ENCODE assay signal across 12 mouse cellular contexts in the genomic region with DNA sequence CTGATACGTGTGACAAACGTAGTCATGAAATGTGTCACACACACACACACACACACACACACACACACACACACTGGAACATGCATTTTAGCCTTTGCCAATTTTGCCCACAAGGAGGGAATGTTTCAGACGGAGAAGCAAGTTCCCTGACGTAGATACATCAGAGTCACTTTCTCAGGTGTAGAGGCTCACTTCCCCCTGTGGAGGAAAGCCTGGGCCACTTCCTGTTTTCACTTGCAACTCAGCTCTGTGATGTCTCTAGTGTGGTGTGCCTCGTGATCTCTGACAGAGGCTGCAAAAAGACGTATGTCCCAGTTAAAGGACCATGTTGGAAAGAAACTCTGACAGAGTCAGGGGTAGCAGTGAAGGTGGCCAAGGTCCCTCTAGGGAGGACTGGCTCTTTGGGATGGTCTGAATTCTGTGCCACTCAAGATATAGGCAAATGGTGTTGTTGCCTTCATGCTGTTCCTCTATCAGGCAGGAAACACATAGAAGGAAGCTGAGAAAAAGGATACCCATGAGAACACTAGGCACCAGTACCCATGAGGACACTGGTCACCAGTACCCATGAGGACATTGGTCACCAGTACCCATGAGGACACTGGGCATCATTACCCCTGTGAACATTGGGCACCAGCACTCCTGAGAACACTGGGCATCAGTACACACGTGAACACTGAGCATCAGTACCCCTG. TPM values are rescaled to one million over a fixed set of nuclear protein-coding genes. Genes with fewer than 3 reads are reported as not detected.
A peak's percentile ranks its signal among the peaks of the same experiment; 100 is the strongest.
DNase-seq lines count a peak whose midpoint lies in the region; ATAC-seq lines count a peak whose summit lies in the region.
"Had no signal": no experiment of that assay in that cellular context is flagged by ENCODE, and none has a peak within 500 bp of the region (broad histone marks: within the 10 kb centered on the region; RNA-seq: fewer than 3 reads in every experiment).

No protein-coding gene starts in this region.

- ATAC-seq in megakaryocyte, adult 5-6 weeks (ENCODE audit: poor library complexity, severe bottlenecking): peak; percentile 95
- ATAC-seq in intestine, embryonic 15.5 days: no peak
- ATAC-seq: hindbrain, postnatal 0 days; Patski had no signal

- H3K4me1 ChIP-seq in forebrain, embryonic 10.5 days: 0 out of 2 replicates have a peak, but pooled peaks cover 3% of the 10 kb centered on the region
- H3K4me1 ChIP-seq in intestine, embryonic 15.5 days (replicated peaks): no peaks in the 10 kb centered on the region
- H3K4me1 ChIP-seq: liver, embryonic 13.5 days had no signal

- peaks cover 5% of the 10 kb centered on the region; the same call in 1 of the 2 replicates for H3K27me3 ChIP-seq in forebrain, embryonic 10.5 days (ENCODE audit: poor library complexity, severe bottlenecking)
- no peaks in the 10 kb centered on the region for H3K27me3 ChIP-seq in intestine, embryonic 15.5 days (replicated peaks)
- H3K27me3 ChIP-seq: Patski had no signal

- 83% methylated on average over 7 of the region's 7 CpGs for WGBS in forebrain, embryonic 10.5 days
- 77% methylated on average over 7 of the region's 7 CpGs for WGBS in intestine, embryonic 15.5 days

- H3K4me2 ChIP-seq in intestine, embryonic 15.5 days (replicated peaks): no peak overlapping the region
- H3K4me2 ChIP-seq: liver, embryonic 13.5 days had no signal

- peak; percentile 97 for DNase-seq in CD4-positive helper T cell, adult 2 months (ENCODE audit: low read depth, low spot score)
- peak; percentile 98 for DNase-seq in T-cell, adult 2 months (ENCODE audit: low spot score)
- DNase-seq in spleen, postnatal 4 days (ENCODE audit: low spot score in 2 of 2): peak; percentile 46 to 70
- DNase-seq in forebrain, embryonic 10.5 days (ENCODE audit: extremely low spot score, low spot score): no peak
- no peak for DNase-seq in yolk sac, embryonic 10.5 days (ENCODE audit: low spot score)
- DNase-seq in heart, adult 11 months: no peak
- DNase-seq: liver, embryonic 13.5 days had no signal

- no peak overlapping the region for H3K27ac ChIP-seq in forebrain, embryonic 10.5 days
- H3K27ac ChIP-seq in intestine, embryonic 15.5 days: no peak overlapping the region
- H3K27ac ChIP-seq: heart, adult 2 months; hindbrain, postnatal 0 days; liver, embryonic 13.5 days had no signal

- H3K9me3 ChIP-seq in forebrain, embryonic 10.5 days: no peaks in the 10 kb centered on the region
- H3K9me3 ChIP-seq in intestine, embryonic 15.5 days: no peaks in the 10 kb centered on the region
- H3K9me3 ChIP-seq: liver, embryonic 13.5 days had no signal

- H3K4me3 ChIP-seq in forebrain, embryonic 10.5 days: no peak overlapping the region
- no peak overlapping the region for H3K4me3 ChIP-seq in intestine, embryonic 15.5 days (replicated peaks)
- H3K4me3 ChIP-seq: heart, adult 2 months; liver, embryonic 13.5 days had no signal

- no peaks in the 10 kb centered on the region for H3K36me3 ChIP-seq in forebrain, embryonic 10.5 days (replicated peaks)
- H3K36me3 ChIP-seq in intestine, embryonic 15.5 days: no peaks in the 10 kb centered on the region
- H3K36me3 ChIP-seq: liver, embryonic 13.5 days had no signal

- no peak overlapping the region for H3K9ac ChIP-seq in intestine, embryonic 15.5 days
- H3K9ac ChIP-seq: liver, embryonic 13.5 days had no signal

RNA-seq across cellular contexts. Expression of a gene that starts 24.5 kb away (rescaled TPM):
- total RNA-seq in megakaryocyte, adult 5-6 weeks (2015): 24.6 and 27.0 TPM in 2 replicates
- 17.0 and 25.0 TPM in 2 replicates for total RNA-seq in megakaryocyte, adult 5-6 weeks (2017)
- polyA plus RNA-seq in forebrain, embryonic 10.5 days (2016; fragmentation: Nextera tagmentation; extraction: Ambion mirVana): 7.0 and 8.7 TPM in 2 replicates
- polyA plus RNA-seq in intestine, embryonic 15.5 days (2015; fragmentation: Nextera tagmentation; extraction: Ambion mirVana): 7.2 and 7.7 TPM in 2 replicates

RNA-seq across cellular contexts. Expression of a gene that starts 41.8 kb away (rescaled TPM):
- 14.3 and 18.9 TPM in 2 replicates for total RNA-seq in megakaryocyte, adult 5-6 weeks (2015)
- total RNA-seq in megakaryocyte, adult 5-6 weeks (2017): 52.4 and 52.9 TPM in 2 replicates
- polyA plus RNA-seq in forebrain, embryonic 10.5 days (2016; fragmentation: Nextera tagmentation; extraction: Ambion mirVana): 17.7 and 18.2 TPM in 2 replicates
- 41.7 and 45.2 TPM in 2 replicates for polyA plus RNA-seq in intestine, embryonic 15.5 days (2015; fragmentation: Nextera tagmentation; extraction: Ambion mirVana)

Comparison
In these comparisons a context has a peak if more than half of its experiments do, and no peak if none do; other contexts are left out.
1. DNase-seq: peak in CD4-positive helper T cell, adult 2 months (single experiment), T-cell, adult 2 months (single experiment) and spleen, postnatal 4 days (2 of 2); none in forebrain, embryonic 10.5 days (single experiment), yolk sac, embryonic 10.5 days (single experiment) and heart, adult 11 months (single experiment).